Mouse (Mus musculus): ENCODE results near the gene Cnrip1. TPM values are rescaled to one million over a fixed set of nuclear protein-coding genes. Genes with fewer than 3 reads are reported as not detected.
"Not testable (repeated sequence)": the region's sequence is repeated elsewhere in the genome, so short reads cannot be mapped to it uniquely, and the experiment has no call there.

Gene Cnrip1
- polyA plus RNA-seq, 1 experiment from 2014 or later = 13.0 TPM

DNA sequence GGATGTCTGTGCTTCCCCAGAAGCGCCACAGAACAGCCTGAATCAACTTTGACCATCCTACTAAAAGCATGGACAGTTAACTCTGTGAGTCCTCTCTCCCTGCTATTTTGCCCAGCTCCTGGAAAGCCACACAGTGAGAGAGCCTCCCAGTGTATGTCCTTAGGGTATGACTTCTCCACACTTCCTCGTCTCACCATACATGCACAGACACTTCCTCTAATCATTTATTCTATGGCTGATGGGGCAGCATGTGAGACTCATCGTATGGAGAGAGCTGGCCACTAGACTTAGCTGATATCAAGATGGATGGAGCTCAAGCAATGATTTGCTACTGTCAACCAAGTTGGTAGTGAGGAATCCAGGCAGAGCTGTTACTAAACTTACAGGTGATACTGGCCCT, 27.4 kb upstream of the Cnrip1 start:
- WGBS = 76% methylated on average over 3 of the region's 3 CpGs
- Histone ChIP-seq H3K27me3 (no peaks in the 10 kb centered on the region), H3K36me3 (no peaks in the 10 kb centered on the region), H3K9me3 (replicated peaks) (no peaks in the 10 kb centered on the region), H3K4me2 (no peak overlapping the region), H3K27ac (no peak overlapping the region), H3K4me3 (no peak overlapping the region), H3K4me1 (replicated peaks) (no peaks in the 10 kb centered on the region), H3K9ac (no peak overlapping the region)
- ATAC-seq (replicated peaks; ENCODE audit: insufficient number of reproducible peaks, insufficient read depth, low FRiP score, low read depth) = no peak

DNA sequence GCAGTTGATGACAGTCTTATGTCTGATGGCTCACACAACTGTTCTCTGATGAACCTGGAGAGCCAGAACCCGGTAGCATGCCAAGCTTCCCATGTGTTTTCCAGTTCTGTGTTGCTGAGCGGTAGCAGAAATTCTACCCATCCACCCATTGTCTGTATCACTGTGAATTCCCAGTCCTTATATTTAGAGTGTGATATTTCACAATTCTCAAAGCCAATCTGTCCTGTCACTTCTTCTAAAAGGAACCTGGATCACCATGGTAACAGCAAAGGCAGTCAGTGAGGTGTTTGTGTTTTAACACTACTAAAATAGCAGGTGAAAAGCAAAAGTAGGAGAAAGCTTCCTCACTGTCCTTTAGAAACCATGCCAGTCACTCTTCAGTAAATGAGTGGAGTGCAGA, 5.6 kb upstream of the Cnrip1 start:
- ATAC-seq (replicated peaks; ENCODE audit: insufficient number of reproducible peaks, insufficient read depth, low FRiP score, low read depth) = no peak
- WGBS = 76% methylated on average over 2 of the region's 2 CpGs

DNA sequence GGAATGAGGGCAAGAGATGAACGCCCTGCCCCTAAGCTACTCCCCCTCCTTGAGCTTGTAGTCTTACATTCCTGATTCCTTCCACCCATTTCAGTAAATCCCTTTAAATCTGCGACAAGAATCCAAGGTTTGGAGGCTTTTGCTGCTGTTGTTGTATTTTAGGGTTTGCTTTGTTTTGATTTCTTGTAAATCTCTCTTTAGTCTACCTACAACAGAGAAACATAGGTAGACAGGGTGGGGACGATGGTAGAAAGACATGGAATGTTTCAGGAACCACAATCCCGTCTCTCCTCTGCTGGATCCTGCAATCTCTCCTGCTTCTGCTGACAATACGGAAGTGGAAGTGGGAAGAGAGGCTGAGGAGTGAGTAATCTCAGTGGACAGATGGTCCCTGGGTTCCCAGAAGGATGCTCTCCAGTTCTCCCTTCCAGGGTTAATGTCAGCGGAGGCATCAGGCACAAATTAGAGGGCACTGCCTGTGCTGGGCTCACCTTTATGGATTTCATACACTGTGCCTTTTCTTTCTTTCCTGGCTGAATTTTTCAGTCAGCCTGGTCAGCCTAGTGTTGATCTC, 1.2 kb downstream of the Cnrip1 start:
- peak overlapping the region; percentile 70 for H3K4me2 ChIP-seq
- peak overlapping the region; percentile 60 for H3K4me3 ChIP-seq
- H3K9ac ChIP-seq = peak overlapping the region; percentile 65
- H3K27me3 ChIP-seq = no peaks in the 10 kb centered on the region
- no peaks in the 10 kb centered on the region for H3K36me3 ChIP-seq
- H3K9me3 ChIP-seq (replicated peaks) = no peaks in the 10 kb centered on the region
- H3K4me1 ChIP-seq (replicated peaks) = peaks cover 7% of the 10 kb centered on the region; the same call in 1 of the 2 replicates
- no peak; the same call in 1 of the 2 replicates for ATAC-seq (replicated peaks; ENCODE audit: insufficient number of reproducible peaks, insufficient read depth, low FRiP score, low read depth)
- 18% methylated on average over 6 of the region's 6 CpGs for WGBS
- H3K27ac ChIP-seq = peak overlapping the region; percentile 72; the same call in 1 of the 2 replicates

More for the DNA sequence above, 5.6 kb upstream of the Cnrip1 start:
- no peaks in the 10 kb centered on the region for H3K4me1 ChIP-seq (replicated peaks)
- no peak overlapping the region for H3K4me2 ChIP-seq
- H3K27me3 ChIP-seq = no peaks in the 10 kb centered on the region
- H3K4me3 ChIP-seq = no peak overlapping the region
- no peak overlapping the region for H3K27ac ChIP-seq
- H3K9ac ChIP-seq = no peak overlapping the region
- no peaks in the 10 kb centered on the region for H3K9me3 ChIP-seq (replicated peaks)
- no peaks in the 10 kb centered on the region for H3K36me3 ChIP-seq

DNA sequence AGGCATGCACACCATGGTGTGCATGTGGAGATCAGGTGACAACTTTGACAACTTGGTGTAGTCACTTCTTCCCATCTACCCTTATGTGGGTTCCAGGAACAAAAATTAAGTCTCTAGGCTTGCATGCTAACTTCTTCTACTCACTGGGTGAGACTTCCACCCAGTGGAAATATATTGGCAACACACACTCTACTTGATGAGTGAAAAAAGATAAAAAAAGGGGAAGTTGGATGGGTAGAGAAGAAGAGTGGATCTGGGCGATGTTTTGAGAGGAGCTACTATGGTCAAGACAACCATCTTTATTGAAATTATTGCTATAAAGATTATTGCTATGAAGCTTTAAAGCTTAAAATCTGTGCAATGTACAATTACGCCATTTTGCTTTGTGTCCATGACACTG, 18.0 kb downstream of the Cnrip1 start:
- not testable (repeated sequence) for H3K27ac ChIP-seq; H3K4me1 ChIP-seq (replicated peaks); H3K9me3 ChIP-seq (replicated peaks); ATAC-seq (replicated peaks; ENCODE audit: insufficient number of reproducible peaks, insufficient read depth, low FRiP score, low read depth); H3K27me3 ChIP-seq; H3K9ac ChIP-seq; H3K36me3 ChIP-seq; H3K4me2 ChIP-seq; H3K4me3 ChIP-seq
- WGBS = 87% methylated on average over 2 of the region's 2 CpGs

DNA sequence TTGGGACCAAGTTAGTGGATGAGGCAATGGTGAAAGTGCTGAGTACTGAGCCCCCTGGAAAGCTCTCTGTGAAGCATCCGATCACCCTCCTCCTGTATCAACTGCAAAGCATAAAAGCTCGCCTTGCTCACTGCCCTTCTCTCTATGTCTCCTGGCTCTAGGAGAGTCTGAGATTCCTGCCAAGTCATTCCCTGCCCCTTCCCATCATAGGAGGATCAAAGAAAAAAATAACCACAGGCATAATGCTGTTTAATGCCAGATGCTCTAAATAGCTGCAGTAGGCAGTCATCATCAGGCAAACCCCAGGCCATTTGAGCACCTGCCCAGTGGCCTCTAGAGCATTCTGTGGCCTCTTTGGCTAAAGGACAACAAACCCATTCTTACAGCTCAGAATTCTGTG, 24.3 kb downstream of the Cnrip1 start:
- Histone ChIP-seq H3K27ac (no peak overlapping the region), H3K4me3 (no peak overlapping the region), H3K4me1 (replicated peaks) (no peaks in the 10 kb centered on the region), H3K36me3 (no peaks in the 10 kb centered on the region), H3K9me3 (replicated peaks) (no peaks in the 10 kb centered on the region), H3K4me2 (no peak overlapping the region), H3K27me3 (no peaks in the 10 kb centered on the region), H3K9ac (no peak overlapping the region)
- ATAC-seq (replicated peaks; ENCODE audit: insufficient number of reproducible peaks, insufficient read depth, low FRiP score, low read depth) = no peak
- 68% methylated on average over 2 of the region's 2 CpGs for WGBS

DNA sequence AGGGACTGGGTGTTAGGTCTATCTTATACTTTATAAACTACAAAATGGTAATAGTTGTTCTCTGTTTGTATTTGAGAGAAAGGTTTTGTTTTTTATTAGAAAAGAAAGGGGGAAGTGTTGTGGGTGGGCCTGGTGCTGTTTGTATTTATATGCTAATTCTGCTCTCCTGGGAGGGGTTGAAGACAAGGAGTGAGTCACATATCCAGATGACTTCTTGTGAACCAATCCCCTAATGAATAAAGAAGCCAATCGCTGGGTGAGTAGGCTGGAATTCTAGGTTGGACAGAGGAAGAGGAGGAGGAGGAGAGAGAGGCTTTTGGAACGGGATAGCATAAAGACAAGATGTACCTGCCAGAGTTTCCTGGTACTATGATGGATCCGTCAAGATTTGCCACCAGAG, 30.7 kb downstream of the Cnrip1 start:
- Histone ChIP-seq H3K27ac (no peak overlapping the region), H3K4me1 (replicated peaks) (peaks cover 8% of the 10 kb centered on the region; the same call in 1 of the 2 replicates), H3K36me3 (no peaks in the 10 kb centered on the region), H3K9me3 (replicated peaks) (no peaks in the 10 kb centered on the region), H3K4me2 (no peak overlapping the region), H3K4me3 (no peak overlapping the region), H3K9ac (no peak overlapping the region), H3K27me3 (no peaks in the 10 kb centered on the region)
- no peak for ATAC-seq (replicated peaks; ENCODE audit: insufficient number of reproducible peaks, insufficient read depth, low FRiP score, low read depth)
- 50% methylated on average over 3 of the region's 3 CpGs for WGBS

DNA sequence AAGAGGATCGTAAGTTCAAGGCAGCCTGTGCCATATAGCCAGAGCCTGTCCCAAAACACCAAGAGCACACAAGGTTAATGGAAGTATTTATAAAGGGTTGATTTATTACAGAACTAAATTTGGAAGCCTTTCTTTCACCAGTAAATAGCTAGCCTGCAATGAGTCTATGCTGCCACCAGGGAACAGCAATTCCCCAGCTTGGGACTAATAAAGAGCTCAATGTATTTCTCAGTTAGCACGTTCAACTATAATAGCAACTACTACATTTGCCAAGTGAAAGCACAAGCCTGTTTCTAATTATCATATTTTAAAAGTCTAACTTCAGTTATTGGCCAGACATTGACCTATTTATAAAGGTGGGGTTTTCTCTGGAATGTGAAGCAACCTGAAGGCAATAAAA, 31.6 kb downstream of the Cnrip1 start:
- Histone ChIP-seq H3K27me3 (no peaks in the 10 kb centered on the region), H3K36me3 (no peaks in the 10 kb centered on the region), H3K9ac (no peak overlapping the region), H3K9me3 (replicated peaks) (no peaks in the 10 kb centered on the region), H3K4me1 (replicated peaks) (peaks cover 8% of the 10 kb centered on the region; the same call in 1 of the 2 replicates), H3K4me2 (no peak overlapping the region), H3K27ac (no peak overlapping the region), H3K4me3 (no peak overlapping the region)
- ATAC-seq (replicated peaks; ENCODE audit: insufficient number of reproducible peaks, insufficient read depth, low FRiP score, low read depth) = no peak
- WGBS = 44% methylated on average over 2 of the region's 2 CpGs

DNA sequence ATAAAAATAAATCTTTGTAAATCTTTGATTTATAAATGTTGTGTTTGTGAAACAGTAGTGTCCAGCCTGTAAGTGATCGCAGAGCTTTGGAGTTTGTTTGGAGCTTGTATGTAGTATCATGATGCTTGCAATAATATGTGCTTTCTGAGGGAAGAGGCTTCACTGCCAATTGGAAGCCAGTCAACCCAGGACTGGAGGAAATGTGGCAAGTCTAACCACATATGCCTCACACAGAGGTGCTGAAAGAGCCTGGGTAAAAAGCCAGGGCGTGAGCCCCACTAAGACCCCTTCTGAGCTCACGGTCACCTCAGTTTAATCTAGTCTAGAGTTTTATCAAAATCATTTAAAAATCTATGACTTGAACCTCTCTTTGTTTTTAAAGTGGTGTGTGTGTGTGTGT, 32.1 kb downstream of the Cnrip1 start:
- Histone ChIP-seq H3K27ac (no peak overlapping the region; the same call in 1 of the 2 replicates), H3K36me3 (no peaks in the 10 kb centered on the region), H3K9me3 (replicated peaks) (no peaks in the 10 kb centered on the region), H3K4me2 (no peak overlapping the region), H3K4me1 (replicated peaks) (peaks cover 8% of the 10 kb centered on the region; the same call in 1 of the 2 replicates), H3K27me3 (no peaks in the 10 kb centered on the region), H3K4me3 (no peak overlapping the region), H3K9ac (no peak overlapping the region)
- no peak for ATAC-seq (replicated peaks; ENCODE audit: insufficient number of reproducible peaks, insufficient read depth, low FRiP score, low read depth)
- 83% methylated on average over 3 of the region's 3 CpGs for WGBS

DNA sequence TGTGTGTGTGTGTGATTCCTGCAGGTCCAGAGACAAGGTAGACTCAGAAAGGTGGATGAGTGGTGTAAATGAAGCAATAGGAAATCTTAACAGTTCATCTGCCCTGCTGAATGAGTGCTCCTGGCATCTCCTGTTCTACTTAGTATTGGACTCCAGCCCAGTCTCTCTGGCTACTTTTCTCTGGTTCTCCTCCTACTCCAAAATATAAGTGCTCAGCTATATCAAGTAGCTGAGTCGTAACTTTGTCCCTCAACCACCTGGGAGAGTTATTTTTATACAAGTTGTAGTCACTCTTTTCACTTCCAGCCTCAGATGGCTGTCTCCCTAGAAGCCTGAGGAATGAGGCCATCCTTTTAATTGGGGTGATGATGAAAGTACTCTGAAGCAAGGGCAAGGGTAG, 32.5 kb downstream of the Cnrip1 start:
- ATAC-seq (replicated peaks; ENCODE audit: insufficient number of reproducible peaks, insufficient read depth, low FRiP score, low read depth) = no peak
- no peaks in the 10 kb centered on the region for H3K27me3 ChIP-seq
- H3K4me3 ChIP-seq = no peak overlapping the region
- no peak overlapping the region for H3K4me2 ChIP-seq
- peaks cover 8% of the 10 kb centered on the region; the same call in 1 of the 2 replicates for H3K4me1 ChIP-seq (replicated peaks)
- no peak overlapping the region; the same call in 1 of the 2 replicates for H3K27ac ChIP-seq
- no peaks in the 10 kb centered on the region for H3K36me3 ChIP-seq
- H3K9ac ChIP-seq = no peak overlapping the region
- H3K9me3 ChIP-seq (replicated peaks) = no peaks in the 10 kb centered on the region
- WGBS = 20% methylated on average over 1 of the region's 1 CpGs

DNA sequence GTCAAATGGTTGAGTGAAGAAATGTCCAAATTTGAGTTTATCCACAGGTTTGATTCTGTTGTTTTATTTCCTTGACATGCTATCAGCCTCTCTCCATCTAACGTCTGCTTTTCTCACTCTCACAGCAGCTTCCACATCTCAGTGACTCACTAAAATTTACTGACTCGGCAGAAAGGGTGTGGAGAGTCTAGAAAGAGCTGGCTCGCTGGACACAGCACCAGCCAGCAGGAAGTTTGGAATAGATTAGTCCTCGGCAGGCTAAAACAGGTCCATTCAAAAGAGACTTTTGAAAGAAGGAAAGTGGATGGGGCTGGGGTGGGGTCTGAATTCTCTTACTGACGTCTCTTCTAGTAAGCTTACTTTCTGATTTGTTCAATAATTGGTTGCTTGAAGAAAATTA, 34.7 kb downstream of the Cnrip1 start:
- H3K27ac ChIP-seq = no peak overlapping the region
- no peak; the same call in 1 of the 2 replicates for ATAC-seq (replicated peaks; ENCODE audit: insufficient number of reproducible peaks, insufficient read depth, low FRiP score, low read depth)
- H3K4me3 ChIP-seq = no peak overlapping the region

DNA sequence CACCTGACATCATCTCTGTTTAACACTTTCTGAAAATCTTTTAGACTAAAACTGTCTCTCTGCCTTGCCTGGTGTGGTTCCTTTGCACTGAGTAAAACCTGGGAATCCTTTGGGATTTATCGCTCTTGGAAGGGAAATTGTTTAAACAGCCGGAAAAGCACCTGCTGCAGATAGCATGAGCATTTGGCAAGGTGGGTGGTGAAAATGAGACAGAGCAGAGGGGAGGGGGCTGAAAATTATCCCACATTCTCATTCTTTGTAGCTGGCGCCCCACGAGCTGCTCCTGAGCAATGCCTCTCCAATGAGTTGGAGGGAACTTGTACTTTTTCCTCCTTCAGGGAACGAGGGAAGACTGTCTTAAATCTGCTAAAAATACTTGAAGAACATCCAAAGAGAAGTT, 55.5 kb downstream of the Cnrip1 start:
- H3K27ac ChIP-seq = no peak overlapping the region
- no peaks in the 10 kb centered on the region for H3K4me1 ChIP-seq (replicated peaks)
- no peaks in the 10 kb centered on the region for H3K27me3 ChIP-seq
- WGBS = 75% methylated on average over 5 of the region's 5 CpGs
- no peak overlapping the region for H3K9ac ChIP-seq
- no peaks in the 10 kb centered on the region for H3K9me3 ChIP-seq (replicated peaks)
- no peak overlapping the region for H3K4me2 ChIP-seq
- no peak for ATAC-seq (replicated peaks; ENCODE audit: insufficient number of reproducible peaks, insufficient read depth, low FRiP score, low read depth)
- no peaks in the 10 kb centered on the region for H3K36me3 ChIP-seq
- H3K4me3 ChIP-seq = no peak overlapping the region

More for the DNA sequence above, 34.7 kb downstream of the Cnrip1 start:
- 25% methylated on average over 5 of the region's 5 CpGs for WGBS
- Histone ChIP-seq H3K4me2 (no peak overlapping the region), H3K9me3 (replicated peaks) (no peaks in the 10 kb centered on the region), H3K4me1 (replicated peaks) (peaks cover 8% of the 10 kb centered on the region; the same call in 1 of the 2 replicates), H3K9ac (no peak overlapping the region), H3K36me3 (no peaks in the 10 kb centered on the region), H3K27me3 (no peaks in the 10 kb centered on the region)

DNA sequence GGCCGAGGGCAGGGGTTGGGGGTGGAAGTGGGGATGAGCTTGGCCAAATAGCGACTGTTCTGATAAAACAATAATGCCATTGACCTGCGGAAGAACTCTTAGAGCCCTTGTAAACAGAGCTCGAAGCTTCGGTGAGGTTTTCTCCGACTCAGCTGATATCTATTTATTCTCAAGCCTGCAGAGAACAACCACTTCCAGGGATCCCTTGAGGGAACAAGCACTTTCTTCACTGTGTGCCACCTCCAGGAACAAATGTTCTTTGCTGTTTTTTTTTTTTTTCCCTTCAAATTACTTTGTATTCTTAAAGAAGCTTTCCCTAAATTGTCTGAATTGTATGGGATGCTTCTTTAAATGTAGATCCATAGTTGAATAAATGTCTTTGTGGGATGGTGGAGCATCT, 56.0 kb downstream of the Cnrip1 start:
- Histone ChIP-seq H3K27ac (no peak overlapping the region), H3K9ac (no peak overlapping the region), H3K4me2 (no peak overlapping the region), H3K4me3 (no peak overlapping the region), H3K9me3 (replicated peaks) (no peaks in the 10 kb centered on the region), H3K36me3 (no peaks in the 10 kb centered on the region), H3K27me3 (no peaks in the 10 kb centered on the region), H3K4me1 (replicated peaks) (no peaks in the 10 kb centered on the region)
- 80% methylated on average over 6 of the region's 6 CpGs for WGBS
- no peak for ATAC-seq (replicated peaks; ENCODE audit: insufficient number of reproducible peaks, insufficient read depth, low FRiP score, low read depth)
